Mouse (Mus musculus) retina, postnatal 1 day (tissue): ENCODE measurements at regions not wholly inside any gene's neighbourhood (a gene's known extent, or its start where the extent isn't known, plus 50 kb on each side); places are given as distances from the start of the nearest gene placed in this dataset.
A peak's percentile ranks its signal among the peaks of the same experiment; 100 is the strongest.

ENCODE experiments used
- DNase-seq: peaks from one replicate; pipeline ENCODE4 v3.0.0-alpha.2; 2012

DNA sequence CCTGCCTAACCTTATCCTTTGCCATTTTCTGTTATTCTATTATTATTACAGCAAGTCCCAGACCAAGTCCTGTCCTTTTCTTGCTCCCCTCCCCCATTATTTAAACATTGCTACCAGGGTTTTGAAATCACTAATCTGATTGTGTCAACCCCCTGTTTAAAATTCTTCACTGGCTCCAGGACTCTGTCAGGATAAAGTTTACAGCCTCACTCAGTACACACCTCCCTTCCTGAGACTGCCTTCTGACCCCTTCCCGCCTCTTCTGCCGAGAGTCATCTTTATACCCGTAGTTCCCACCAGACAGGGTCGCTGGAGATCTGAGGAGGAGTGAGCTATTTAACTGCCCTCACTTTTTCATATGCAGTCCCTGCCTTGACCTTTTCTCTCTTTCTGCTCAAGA is 110.3 kb upstream of the Syt6 start:
- no peak for DNase-seq

DNA sequence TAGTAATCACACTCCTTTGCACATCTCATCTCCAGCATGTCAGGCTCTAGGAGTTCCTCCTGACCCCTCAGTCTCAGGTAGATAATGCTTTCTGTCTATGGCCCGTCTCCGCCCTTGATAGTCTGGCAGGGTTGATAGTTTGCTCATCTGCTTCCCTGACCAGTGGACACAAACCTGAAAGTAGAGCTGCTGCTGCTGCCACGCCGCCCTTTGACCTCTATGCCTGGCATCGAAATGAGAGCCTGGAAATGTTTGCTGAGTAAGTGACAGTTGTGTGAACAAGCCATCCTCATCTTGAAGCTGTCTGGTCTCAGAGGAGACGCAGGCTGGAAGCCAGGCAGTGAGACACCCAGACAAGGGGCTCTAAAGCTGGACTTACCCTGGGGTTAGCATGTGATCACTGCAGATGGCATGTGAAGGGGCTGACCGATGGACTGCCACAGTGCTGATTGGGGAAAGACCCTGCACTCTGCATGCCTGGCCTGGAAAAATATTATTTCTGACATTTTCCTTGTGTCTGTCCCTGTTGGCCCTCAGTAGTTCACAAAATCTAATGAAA is 109.8 kb upstream of the Syt6 start:
- no peak for DNase-seq

DNA sequence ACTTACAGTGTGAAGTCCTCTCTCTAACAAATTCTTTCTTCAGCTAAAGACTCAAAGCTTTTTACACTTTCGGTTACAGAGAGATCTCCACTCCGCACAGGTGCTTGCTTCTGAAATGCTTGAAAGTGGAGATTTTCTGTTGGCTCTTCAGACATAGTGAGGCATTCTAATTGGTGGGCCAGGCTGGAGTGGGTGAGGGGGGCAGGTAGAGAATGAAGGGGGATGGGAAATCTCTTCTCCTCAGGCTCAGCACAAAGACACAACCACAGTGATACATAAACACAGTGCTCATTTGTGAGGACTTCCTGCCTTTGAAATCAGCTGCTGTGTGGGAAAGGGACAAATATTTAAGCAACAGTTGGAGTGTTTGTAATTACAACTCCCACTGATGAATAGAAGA is 109.1 kb upstream of the Syt6 start:
- no peak for DNase-seq

DNA sequence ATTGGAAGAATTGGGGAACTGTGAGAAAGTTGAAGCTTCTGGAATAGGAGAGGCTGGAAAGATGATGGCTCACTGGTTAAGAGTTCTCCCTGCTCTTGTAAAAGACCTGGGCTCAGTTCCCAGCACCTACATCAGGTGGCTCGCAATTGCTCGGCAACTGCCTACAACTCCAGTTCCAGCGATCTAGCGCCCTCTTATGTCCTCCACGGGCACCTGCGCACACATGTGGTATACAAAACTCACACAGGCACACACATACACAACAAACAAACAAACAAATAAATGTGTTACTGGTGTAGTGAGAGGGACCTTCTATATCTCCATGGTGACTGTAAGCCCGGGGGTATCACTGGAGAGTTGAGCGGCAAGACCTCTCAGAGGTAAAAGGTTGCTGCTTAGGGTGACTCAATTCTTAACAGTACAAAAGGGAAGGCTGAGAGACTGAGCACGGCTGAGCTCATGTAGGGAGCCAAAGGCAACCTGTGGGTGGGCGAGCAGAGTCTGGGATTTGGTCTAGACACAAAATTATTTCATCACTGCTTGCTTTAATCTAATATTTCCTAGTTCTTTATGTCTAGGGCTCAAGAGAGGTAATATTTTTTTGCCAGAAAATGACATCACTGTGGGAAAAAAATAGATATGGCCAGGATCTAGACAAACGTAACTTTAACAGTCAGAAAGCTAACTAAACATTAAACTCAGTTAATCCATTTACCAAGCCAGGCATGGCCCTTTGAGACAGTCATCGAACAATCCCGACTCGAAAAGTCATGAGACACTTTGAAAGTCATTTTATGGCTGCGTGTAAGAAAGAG is 104.2 kb upstream of the Syt6 start:
- no peak for DNase-seq

DNA sequence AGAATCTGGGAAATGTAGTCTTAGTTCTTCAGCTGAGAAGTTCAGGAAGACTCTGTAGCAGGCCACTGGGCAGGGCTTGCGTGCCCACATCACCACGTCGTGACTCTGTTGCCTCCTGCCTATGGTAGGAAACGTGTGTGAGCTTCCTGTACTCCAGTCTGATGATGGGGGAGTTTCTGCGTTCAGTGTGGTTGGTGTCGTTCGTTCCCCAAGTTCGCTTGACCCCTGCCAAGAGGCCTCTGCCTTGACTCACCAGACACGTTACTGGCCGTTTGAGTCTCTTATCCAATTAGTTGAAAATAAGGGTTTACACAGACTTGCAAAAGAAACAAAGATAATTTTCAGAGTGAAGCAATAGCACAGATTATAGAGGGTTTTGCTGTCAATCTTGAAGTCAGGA is 102.4 kb upstream of the Syt6 start:
- no peak for DNase-seq

DNA sequence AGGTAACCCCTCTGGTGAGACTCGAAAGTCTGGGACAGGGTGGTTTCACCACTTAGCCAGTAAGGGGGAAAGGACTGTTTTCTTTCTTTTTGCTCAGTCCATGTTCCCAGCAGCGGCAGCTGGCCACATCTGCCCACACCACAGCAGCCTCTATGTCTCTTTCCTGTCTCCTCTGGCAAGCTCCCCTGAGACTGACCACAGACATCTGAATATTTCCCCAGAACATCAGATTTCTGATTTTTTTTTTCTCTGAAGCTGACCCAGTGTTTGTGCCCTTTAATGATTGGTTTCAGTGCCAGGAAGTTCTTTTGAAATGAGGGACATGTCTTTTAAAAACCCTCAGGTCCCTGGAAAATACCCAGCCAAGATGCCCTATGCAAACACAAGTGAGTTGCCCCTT is 101.7 kb upstream of the Syt6 start:
- DNase-seq = no peak

DNA sequence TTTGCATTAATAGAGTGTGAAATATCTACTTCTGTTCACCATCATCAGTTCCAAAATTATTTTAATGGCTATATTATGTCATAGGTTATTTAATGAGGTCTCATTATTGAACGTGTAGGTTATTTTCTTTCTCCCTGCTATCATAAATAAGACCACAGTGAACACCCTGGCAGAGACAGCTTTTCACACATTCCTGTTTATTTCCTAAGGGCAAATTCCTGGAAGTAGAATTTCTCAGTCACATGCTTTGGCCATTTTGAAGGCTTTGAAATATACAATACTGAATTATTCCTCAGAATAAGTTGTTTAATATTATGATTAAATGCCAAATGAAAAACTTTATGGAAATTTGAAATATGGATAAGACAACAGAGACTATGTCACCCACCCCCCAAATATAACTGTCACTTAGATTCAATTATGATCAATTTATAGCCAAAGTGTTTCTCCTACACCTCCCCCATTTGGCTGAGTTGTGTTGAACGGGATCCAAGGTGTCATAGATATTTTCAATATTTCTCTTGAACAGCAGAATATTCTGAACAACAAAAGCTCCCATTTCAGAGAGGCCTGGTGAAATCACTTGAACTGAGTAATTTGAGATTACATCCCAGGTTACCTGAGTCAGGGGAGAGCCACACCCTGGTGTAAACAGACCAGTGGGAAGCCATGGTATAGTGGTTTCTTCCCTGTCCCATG is 95.0 kb upstream of the Syt6 start:
- DNase-seq = no peak

DNA sequence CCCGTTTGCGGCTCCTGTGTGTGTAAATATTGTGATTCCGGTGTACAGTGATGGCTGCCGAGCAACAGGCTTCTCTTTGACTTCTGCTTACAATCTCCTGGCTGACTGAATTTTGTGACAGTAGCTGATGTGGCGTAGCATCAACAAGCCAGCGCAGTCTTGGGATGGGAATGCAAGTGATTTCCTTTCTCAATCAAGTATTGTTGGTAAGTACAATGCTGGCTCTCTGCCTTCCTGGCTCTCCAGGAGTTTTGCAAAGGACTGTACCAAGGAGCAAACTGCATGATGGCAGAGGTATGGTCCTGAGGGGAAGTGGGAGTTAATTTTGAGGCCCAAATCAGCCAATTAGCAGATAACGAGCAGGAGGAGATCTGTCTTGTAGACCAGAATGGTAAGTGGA is 94.4 kb upstream of the Syt6 start:
- no peak for DNase-seq

DNA sequence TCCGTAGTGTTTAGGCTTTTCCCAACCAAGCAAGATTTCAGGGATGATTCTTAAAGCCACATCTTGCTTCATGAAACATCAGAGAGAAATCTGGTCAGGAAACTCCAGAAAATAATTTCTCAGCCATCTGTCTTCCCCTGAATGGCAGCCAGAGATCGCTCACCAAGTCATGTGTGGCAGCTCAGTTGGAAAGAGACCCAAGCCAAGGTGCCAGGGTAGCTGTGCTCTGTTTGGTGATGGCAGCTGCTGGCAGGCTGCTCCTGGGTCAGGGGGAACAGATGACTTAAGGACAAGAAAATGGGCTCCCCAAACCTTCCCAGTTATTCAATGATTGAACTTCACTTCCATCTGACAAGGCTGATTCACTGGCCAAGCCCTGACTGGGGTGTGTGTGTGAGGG is 91.7 kb upstream of the Syt6 start:
- DNase-seq = no peak

DNA sequence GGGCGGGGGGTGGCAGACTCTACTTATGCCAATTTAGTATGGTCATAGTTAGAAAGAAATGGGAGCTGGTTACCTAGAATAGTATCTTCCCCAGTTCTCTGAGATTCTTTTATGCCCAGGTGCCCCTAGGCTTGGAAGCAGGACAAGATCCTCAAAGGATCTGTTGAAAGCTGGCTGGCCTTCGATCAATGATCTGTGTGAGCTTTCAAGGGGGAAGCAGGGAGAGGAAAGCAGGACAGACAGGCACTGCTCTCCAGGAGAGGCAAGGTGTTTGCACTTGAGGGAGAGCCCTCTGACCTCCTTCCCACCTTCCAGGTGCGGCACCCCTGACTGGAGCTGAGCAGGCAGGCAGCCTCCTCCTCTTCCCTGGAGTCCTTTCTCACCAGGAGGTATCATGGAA is 91.3 kb upstream of the Syt6 start:
- DNase-seq = no peak

DNA sequence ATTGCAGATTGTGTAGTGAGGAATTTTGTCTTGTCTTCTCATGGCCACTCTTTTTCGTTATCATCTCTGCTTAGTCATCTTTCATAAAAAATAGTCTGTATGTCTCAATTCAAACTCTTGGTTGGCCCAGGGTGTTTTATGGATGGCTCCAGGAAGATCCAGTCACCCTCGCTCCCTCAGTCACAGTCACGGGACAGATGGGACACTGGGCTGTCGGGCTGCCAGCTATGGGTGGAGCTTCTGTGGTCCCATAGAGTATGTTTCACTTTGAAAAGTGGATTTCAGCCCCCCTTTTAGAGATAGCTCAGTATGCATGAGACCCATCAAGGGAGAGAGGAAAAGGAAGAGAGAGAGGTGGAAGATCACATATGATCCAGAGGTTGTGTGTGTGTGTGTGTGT is 85.2 kb upstream of the Syt6 start:
- no peak for DNase-seq

DNA sequence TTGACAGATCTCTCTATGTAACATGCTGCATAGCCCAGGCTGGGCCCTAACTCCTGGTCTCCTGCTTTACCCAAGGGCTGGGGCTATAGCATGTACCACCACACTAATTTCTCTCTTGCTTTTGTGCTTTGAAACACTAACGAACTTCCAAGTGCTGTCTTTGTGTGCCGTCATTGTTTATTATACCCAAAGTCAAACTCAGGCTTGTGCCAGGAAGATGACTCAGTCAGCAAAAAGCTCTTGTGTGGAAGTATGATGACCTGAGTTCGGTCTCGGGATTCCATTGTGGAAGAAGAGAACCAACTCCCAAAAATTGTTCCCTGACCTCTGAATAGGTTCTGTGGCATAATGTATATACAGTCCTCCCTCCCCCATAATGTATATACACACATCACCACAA is 84.1 kb upstream of the Syt6 start:
- DNase-seq = no peak

DNA sequence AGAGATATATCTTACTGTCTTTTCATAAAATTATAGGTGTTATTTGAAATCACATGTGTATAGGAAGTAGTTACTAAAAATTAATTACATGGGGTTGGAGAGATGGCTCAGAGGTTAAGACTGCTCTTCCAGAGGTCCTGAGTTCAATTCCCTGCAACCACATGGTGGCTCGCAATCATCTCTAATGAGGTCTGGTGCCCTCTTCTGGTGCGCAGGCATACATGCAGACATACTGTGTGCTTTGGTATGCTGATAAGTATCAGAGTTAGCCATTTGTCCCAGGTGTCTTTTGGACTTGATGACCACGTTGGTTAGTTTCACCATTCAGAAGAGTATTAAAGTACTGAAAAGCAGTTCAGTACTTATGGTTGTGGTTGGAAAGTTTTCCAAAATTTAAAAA is 82.8 kb upstream of the Syt6 start:
- no peak for DNase-seq

DNA sequence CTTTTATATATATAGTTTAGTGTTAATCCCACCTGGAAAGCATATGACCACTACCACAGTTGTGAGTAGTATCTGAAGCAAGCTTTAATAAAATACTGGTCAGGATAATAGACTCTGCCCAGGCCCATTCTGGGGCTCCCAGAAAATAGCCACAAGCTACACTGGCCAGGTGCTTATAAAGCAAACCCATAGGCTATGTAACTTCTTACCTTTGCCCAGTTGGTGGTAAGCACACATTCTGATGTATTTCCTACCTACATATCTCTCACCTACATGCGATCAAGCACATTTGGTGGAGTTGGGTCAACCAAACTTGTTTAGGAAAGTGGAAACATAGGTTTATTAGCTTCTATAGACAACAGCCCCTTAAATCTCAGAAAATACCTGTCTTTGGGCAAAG is 81.4 kb upstream of the Syt6 start:
- no peak for DNase-seq

DNA sequence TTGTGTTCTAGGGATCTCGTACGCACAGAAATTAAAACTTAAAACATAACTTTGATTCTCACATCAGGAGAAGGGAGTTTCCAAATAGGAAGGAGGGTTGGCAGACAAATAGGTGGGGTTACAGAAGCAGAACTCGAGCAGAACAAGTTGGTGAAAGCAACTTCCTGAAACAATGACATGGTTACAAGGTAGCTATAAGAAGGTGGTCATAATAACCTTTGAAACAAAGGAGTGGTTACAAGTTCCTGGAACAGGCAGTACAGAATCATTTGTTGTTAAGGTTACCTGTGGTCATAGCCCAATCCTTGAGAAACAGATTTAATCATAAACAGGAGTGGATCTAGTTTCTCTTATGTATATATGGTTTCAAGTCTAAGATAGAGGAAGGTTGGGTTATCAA is 81.0 kb upstream of the Syt6 start:
- DNase-seq = no peak

DNA sequence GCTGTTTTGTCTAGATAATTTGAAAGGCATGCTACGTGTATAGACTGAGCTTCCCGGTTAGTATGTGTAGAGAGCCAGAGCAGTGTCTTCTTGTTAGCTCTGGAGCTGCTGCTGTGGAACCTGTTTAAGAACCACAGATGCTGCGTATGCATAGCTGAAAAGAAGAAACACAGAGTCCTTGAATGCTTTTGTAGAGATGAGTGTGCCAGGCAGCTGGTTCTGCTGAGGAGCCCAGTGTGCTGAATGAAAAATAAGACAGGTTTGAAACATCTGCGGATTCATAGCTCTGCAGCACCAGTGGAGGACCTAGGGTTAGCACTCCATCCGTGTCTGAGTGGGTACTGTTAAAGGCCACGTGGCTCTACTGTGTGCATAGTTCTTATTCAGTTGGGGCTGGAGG is 78.9 kb upstream of the Syt6 start:
- DNase-seq = no peak

DNA sequence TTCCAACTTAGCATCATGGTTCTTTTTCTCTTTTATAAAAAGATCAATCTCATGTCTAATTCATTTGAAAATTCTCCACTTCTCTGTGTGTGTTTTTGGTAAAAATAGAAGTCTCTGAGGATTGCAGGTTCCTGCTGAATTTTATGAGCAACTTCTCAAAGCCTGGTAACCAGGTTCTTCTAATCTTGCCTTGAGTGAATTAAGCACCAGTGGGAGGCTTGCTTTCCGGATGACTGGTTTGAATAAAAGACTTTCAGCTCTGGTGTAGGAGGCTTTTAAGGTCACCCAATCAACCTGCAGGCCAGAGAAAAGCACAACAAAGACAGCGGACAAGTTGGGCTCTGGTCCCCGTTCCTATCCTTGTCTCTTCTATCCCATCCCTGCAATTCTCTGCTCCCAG is 78.3 kb upstream of the Syt6 start:
- peak; percentile 40 for DNase-seq

DNA sequence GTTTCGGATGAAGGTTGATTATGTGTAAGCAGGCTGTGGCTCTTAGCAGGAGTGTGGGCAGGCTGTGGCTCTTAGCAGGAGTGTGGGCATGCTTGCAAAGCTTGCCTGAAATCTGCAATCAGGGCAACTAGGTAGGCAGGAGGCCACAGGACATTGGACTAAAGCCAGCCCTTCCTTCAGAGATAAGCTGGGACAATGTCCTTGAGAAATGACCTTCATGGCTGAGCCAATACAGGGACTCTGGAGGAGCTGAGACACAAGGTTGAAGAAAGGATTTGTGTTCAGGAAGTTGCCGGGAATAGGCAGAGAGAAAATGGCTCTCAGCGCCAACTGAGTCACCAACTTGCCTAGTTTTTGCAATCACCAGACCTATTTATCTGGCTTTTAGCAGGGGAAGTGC is 77.3 kb upstream of the Syt6 start:
- DNase-seq = no peak

DNA sequence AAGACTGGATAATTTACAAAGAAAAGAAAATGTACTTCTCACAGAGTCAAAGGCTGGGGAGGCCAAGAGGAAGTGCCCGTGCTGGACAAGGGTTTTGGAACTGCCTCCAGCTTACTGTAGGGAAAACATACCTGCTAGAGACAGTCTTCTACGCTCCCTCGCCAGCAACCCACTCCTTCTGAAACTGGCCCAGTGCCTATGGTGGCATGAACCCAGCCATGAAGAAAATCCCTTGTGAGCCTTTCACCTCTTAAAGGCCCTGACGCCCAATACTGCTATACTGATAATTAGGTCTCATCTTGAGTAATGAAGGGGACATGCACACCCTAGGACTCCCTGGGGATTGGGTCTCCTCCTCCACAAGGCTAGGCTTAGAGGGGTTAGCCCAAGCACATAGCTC is 76.6 kb upstream of the Syt6 start:
- DNase-seq = no peak

DNA sequence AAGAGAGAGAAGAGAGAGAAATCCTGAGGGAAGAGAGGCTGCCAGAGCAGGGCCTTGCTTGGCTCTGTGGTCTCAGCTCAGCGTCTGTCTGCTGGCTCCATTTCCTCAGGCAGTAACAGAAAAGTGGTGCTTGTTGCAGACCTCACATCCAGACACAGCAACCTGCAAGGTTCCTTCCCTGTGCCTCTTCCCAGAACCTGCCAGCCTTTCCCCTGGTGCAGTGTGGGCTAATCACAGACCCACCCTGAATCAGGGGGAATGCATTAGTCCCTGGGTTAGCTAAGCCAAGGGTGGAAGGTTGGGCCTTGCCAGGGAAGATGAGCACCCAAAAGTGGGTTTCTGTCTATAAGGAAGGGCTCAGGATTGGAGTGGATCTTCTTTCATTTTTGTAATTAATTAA is 75.2 kb upstream of the Syt6 start:
- DNase-seq = no peak

DNA sequence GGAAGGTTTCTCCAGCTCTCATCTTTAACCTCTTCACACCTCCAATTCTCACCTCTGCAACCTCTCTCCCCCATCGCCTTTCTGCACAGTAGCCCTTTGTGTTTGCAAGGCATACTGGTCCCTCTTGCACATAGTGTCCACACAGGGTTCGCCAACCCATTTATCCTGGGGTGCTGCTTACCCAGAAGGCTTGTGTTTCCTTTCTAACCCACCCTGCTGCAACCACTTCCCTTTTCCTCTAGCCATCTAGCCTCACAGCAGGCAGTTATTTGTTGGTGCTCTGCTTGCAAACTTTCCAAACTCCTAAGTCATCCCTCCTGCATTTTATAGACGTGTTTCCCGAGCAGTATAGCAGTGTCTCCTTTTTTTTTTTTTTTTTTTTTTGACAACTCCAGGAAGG is 74.7 kb upstream of the Syt6 start:
- DNase-seq = no peak

DNA sequence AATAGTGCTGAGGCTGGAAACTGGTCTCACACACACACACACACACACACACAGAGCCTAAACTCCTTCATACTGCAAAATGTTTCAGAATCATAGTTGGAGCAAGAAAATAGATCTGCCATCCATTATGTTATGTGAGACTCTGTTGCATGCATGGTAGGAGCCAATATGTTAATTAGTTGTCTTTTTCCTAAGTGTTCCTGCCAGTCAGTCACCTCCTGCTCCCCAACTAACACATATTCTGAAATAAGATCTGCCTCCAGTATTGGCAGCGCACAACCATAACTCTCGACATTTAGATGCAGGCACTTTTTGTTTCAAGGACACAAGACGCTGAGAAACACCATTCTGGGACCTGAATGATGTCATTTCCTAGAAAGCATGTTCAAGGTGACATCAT is 70.9 kb upstream of the Syt6 start:
- no peak for DNase-seq

DNA sequence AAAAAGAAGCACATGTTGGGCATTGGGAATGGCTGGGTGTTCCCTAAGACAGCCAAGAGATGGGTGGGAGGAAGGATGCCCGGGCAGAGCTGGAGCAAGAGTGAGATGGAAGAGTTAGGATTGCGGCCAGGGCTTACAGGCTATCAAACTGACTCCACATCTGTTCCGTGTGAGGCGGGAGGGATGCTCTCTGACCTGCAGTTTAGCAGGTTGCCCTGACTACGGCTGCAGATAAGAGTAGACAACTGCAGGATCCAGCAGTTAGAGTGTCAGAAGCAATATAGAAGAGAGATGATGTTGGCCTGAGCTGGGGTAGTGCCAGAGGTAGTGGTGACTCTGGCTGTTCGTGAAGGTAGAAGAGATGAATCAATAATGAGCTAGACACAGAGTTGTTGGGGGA is 61.6 kb upstream of the Syt6 start:
- no peak for DNase-seq

DNA sequence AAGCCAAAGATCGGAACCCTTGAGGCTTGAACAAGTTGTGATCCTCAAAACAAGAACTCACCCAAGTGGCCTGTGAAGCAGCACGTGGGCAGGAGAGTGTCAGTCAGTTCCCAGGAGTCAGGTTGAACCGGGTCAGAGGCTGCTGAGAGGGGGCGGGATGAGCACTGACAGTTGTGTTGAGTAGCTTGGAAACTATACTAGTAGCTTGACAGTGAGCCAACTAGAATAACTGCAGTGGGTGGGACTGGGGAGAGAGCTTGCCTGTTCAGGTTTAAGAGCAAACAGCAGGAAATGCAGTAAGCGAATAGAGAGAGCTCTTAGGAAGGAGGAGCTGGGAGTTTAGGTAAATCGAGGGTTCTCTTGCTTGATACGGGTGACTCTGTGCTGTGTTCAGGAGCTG is 61.0 kb upstream of the Syt6 start:
- DNase-seq = no peak

DNA sequence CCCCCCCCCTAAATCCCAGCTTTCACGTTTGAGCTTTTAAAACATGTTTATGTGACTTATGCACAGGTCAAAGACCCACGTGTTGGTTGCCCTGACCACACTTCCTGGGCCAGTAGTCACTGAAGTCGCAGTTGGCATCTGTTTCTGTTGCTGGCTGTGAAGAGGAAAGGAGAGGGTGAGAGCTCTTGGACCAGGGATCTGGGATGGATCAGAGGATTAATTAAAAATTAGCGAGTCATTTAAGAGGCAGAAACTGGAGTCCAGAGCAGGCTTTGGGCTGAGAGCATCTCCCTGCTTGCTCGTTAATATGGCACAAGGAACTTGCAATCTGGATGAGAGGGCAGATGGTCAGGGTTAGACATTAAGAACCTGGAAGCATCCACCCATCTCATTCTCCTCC is 59.1 kb upstream of the Syt6 start:
- DNase-seq = no peak
